In the genomic region with DNA sequence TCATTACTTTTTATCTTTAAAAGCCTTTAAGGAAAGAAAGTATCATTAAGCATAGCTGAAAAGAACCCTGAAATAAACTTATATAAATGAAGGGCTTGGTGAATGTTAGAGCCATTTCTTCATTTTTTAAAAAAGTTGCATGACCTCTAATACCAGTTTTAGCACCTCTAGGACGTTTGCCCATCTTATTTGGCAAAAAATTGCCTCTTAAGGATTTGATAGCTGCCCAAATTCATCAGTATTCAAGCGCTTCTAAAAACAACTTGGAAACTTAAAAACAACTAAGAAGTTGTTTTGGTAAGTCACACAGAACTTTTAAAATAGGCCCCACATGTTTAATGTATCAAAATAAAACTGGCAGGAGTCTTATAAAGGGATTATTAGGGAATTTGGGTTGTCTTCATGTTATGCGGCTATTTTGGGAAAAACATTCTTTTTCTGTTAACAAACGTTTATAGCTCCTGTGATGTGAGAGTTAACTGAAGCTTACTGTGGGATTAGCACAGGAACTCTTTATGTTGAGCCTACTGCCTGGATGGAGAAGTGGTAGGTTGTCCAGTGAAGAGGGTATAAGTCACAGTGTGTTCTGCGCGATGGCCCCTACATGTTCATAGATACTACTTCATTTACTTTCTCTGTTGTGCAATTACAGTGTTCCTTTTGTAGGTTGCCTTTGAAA, we compare ENCODE assay signal across 8 mouse cellular contexts. TPM values are rescaled to one million over a fixed set of nuclear protein-coding genes. Genes with fewer than 3 reads are reported as not detected.
DNase-seq lines count a peak whose midpoint lies in the region; ATAC-seq lines count a peak whose summit lies in the region.

No protein-coding gene starts in this region.

- 41% methylated on average over 6 of the region's 6 CpGs for WGBS in neural tube, embryonic 11.5 days
- 25% methylated on average over 6 of the region's 6 CpGs for WGBS in limb, embryonic 12.5 days
- 22% methylated on average over 6 of the region's 6 CpGs for WGBS in stomach, embryonic 15.5 days

- H3K4me2 ChIP-seq in neural tube, embryonic 11.5 days (ENCODE audit: low read depth), result peak overlapping the region; percentile 57
- H3K4me2 ChIP-seq in limb, embryonic 12.5 days, result peak overlapping the region; percentile 68
- peak overlapping the region; percentile 63 for H3K4me2 ChIP-seq in stomach, embryonic 15.5 days

- no peaks in the 10 kb centered on the region for H3K27me3 ChIP-seq in neural tube, embryonic 11.5 days (ENCODE audit: control insufficient read depth, insufficient read depth, low read length)
- H3K27me3 ChIP-seq in limb, embryonic 12.5 days, result no peaks in the 10 kb centered on the region
- no peaks in the 10 kb centered on the region for H3K27me3 ChIP-seq in stomach, embryonic 15.5 days (replicated peaks)

- DNase-seq in CD4-positive, CD25-positive, alpha-beta regulatory T cell, adult 2 months (ENCODE audit: low read depth, low spot score), result peak; percentile 18
- DNase-seq in neural tube, embryonic 11.5 days (ENCODE audit: low spot score), result no peak
- no peak for DNase-seq in neural tube, embryonic 10.5 days (ENCODE audit: extremely low spot score, low spot score)
- no peak for DNase-seq in layer of hippocampus, adult 11-12 months (ENCODE audit: low spot score)

- no peak overlapping the region for H3K27ac ChIP-seq in neural tube, embryonic 11.5 days (ENCODE audit: low read depth, low read length)
- H3K27ac ChIP-seq in limb, embryonic 12.5 days, result no peak overlapping the region
- no peak overlapping the region for H3K27ac ChIP-seq in stomach, embryonic 15.5 days

- ATAC-seq in CD4-positive, CD25-positive, alpha-beta regulatory T cell, adult 4 months, result no peak
- no peak for ATAC-seq in neural tube, embryonic 11.5 days (ENCODE audit: insufficient read depth, low FRiP score, low TSS enrichment)
- no peak for ATAC-seq in limb, embryonic 12.5 days (ENCODE audit: insufficient number of reproducible peaks, insufficient read depth, low FRiP score, low TSS enrichment, low read depth)
- ATAC-seq in stomach, embryonic 15.5 days (ENCODE audit: insufficient read depth, low FRiP score, low read depth), result no peak
- ATAC-seq in cerebellum, adult (ENCODE audit: insufficient number of reproducible peaks, low FRiP score, low TSS enrichment), result no peak

- H3K4me1 ChIP-seq in neural tube, embryonic 11.5 days (ENCODE audit: control insufficient read depth, insufficient read depth, low read length), result peaks cover 16% of the 10 kb centered on the region
- peaks cover 21% of the 10 kb centered on the region for H3K4me1 ChIP-seq in limb, embryonic 12.5 days (replicated peaks)
- peaks cover 9% of the 10 kb centered on the region; the same call in 1 of the 2 replicates for H3K4me1 ChIP-seq in stomach, embryonic 15.5 days

- peak overlapping the region; percentile 99 for H3K4me3 ChIP-seq in neural tube, embryonic 11.5 days (ENCODE audit: low read depth, low read length)
- H3K4me3 ChIP-seq in limb, embryonic 12.5 days (replicated peaks), result peak overlapping the region; percentile 99
- peak overlapping the region; percentile 83 for H3K4me3 ChIP-seq in stomach, embryonic 15.5 days (replicated peaks)

- no peaks in the 10 kb centered on the region for H3K9me3 ChIP-seq in neural tube, embryonic 11.5 days (ENCODE audit: control insufficient read depth, low read length)
- H3K9me3 ChIP-seq in limb, embryonic 12.5 days, result no peaks in the 10 kb centered on the region
- no peaks in the 10 kb centered on the region for H3K9me3 ChIP-seq in stomach, embryonic 15.5 days

- H3K36me3 ChIP-seq in neural tube, embryonic 11.5 days (ENCODE audit: control insufficient read depth, insufficient read depth, low read length), result no peaks in the 10 kb centered on the region
- H3K36me3 ChIP-seq in limb, embryonic 12.5 days, result no peaks in the 10 kb centered on the region
- H3K36me3 ChIP-seq in stomach, embryonic 15.5 days, result no peaks in the 10 kb centered on the region

- H3K9ac ChIP-seq in neural tube, embryonic 11.5 days (ENCODE audit: low read length), result no peak overlapping the region; the same call in 1 of the 2 replicates
- H3K9ac ChIP-seq in limb, embryonic 12.5 days (replicated peaks), result peak overlapping the region; percentile 98
- no peak overlapping the region; the same call in 1 of the 2 replicates for H3K9ac ChIP-seq in stomach, embryonic 15.5 days

RNA-seq across cellular contexts. Expression of gene Ppm1b, which starts 2.6 kb away (rescaled TPM):
- polyA plus RNA-seq in CD4-positive, CD25-positive, alpha-beta regulatory T cell, adult 4 months (2017; shearing (Covaris generic)), result 10 to 100 TPM; 13.9 to 27.5 TPM
- polyA plus RNA-seq in neural tube, embryonic 11.5 days (2014; fragmentation: Nextera tagmentation; extraction: Ambion mirVana), result 98.5 and 100 TPM in 2 replicates
- 91.4 and 95.3 TPM in 2 replicates for polyA plus RNA-seq in limb, embryonic 12.5 days (2016; fragmentation: Nextera tagmentation; extraction: Ambion mirVana)
- polyA plus RNA-seq in stomach, embryonic 15.5 days (2015; fragmentation: Nextera tagmentation; extraction: Ambion mirVana), result 78.9 and 80.0 TPM in 2 replicates
